Mouse (Mus musculus): ENCODE measurements at regions not wholly inside any gene's neighbourhood (a gene's known extent, or its start where the extent isn't known, plus 50 kb on each side); places are given as distances from the start of the nearest gene placed in this dataset.

DNA sequence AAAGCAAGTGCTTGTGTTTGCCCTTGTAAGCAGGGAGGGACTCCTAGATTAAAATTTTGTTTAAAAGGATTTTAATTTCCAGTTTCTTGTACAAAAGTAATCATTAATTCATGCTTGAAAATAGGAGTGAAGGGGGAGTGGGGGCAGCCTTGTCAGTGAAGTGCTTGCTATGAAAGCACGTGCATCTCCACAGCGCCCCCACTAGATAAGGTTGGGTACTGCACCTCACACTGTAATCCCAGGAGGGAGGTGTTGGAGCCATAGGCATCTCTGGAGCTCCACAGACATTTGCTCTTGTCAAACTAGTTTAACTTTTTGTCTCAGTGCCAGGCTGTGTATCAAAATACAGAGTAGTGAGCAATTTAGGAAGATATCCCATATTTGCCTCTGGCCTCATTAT lies 62.7 kb upstream of the Api5 start:
- H3K27ac ChIP-seq (ENCODE audit: insufficient read depth, low read depth, low read length, poor library complexity, severe bottlenecking) = no peak overlapping the region
- DNase-seq (ENCODE audit: low read depth, low spot score) = peak; percentile 21
- H3K36me3 ChIP-seq (ENCODE audit: control insufficient read depth, insufficient read depth, low read length, poor library complexity, severe bottlenecking) = no peaks in the 10 kb centered on the region
- no peak for TF ChIP-seq HCFC1 (IDR thresholded peaks at IDR 0.05; ENCODE audit: borderline replicate concordance, insufficient read depth, low read length)
- no peak for TF ChIP-seq CHD2 (IDR thresholded peaks at IDR 0.05; ENCODE audit: low read depth, low read length)
- no peak for TF ChIP-seq MAFK (IDR thresholded peaks at IDR 0.05; ENCODE audit: insufficient read depth, low read depth, low read length)
- TF ChIP-seq ZC3H11A (IDR thresholded peaks at IDR 0.05; ENCODE audit: borderline replicate concordance, low read depth, low read length) = no peak
- no peak for TF ChIP-seq ZNF384 (IDR thresholded peaks at IDR 0.05; ENCODE audit: low read depth, low read length)
- H3K4me3 ChIP-seq (ENCODE audit: insufficient read depth in 1 of 2, low read depth in 1 of 2, low read length in 2 of 2, poor library complexity in 1 of 2, severe bottlenecking in 1 of 2) = no peak overlapping the region
- no peaks in the 10 kb centered on the region for H3K9me3 ChIP-seq (ENCODE audit: control insufficient read depth, insufficient read depth, low read depth, low read length)
- in situ Hi-C loops (cut with MboI; ENCODE audit: low sequenced_read_pairs in 2 of 2, unreplicated experiment in 2 of 2) = no loop called here
- no peaks in the 10 kb centered on the region for H3K4me1 ChIP-seq (ENCODE audit: control insufficient read depth in 2 of 2, insufficient read depth in 2 of 2, low read length in 2 of 2, poor library complexity in 1 of 2)
- no peak overlapping the region for H3K9ac ChIP-seq (ENCODE audit: insufficient read depth, low read depth, low read length, poor library complexity, severe bottlenecking)

DNA sequence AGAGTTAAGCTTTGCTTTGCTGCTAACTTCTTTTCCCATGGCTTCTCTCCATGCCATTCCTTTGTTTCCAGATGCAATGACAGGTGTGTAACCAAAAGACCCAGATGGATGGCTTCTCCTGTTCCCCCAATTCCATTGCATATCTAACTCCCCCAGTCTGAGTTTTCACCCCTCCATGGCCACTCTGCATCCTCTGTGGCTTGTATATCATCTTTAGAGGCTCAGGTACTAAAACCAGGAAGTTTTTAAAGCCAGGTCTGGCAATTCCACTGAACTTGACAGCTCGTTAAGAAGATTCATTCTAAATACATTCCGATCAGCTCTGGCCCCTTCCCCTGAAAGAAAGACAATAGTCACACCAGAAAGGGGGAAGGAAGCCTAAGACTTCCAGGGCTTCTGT lies 60.6 kb upstream of the Api5 start:
- H3K9me3 ChIP-seq (ENCODE audit: control insufficient read depth, insufficient read depth, low read depth, low read length) = no peaks in the 10 kb centered on the region
- no peak for DNase-seq (ENCODE audit: low read depth, low spot score)
- no peak overlapping the region for H3K4me3 ChIP-seq (ENCODE audit: insufficient read depth in 1 of 2, low read depth in 1 of 2, low read length in 2 of 2, poor library complexity in 1 of 2, severe bottlenecking in 1 of 2)
- no peak overlapping the region for H3K9ac ChIP-seq (ENCODE audit: insufficient read depth, low read depth, low read length, poor library complexity, severe bottlenecking)
- H3K36me3 ChIP-seq (ENCODE audit: control insufficient read depth, insufficient read depth, low read length, poor library complexity, severe bottlenecking) = no peaks in the 10 kb centered on the region
- TF ChIP-seq MAFK (IDR thresholded peaks at IDR 0.05; ENCODE audit: insufficient read depth, low read depth, low read length) (no peak), ZC3H11A (IDR thresholded peaks at IDR 0.05; ENCODE audit: borderline replicate concordance, low read depth, low read length) (no peak), HCFC1 (IDR thresholded peaks at IDR 0.05; ENCODE audit: borderline replicate concordance, insufficient read depth, low read length) (no peak), CHD2 (IDR thresholded peaks at IDR 0.05; ENCODE audit: low read depth, low read length) (no peak), ZNF384 (IDR thresholded peaks at IDR 0.05; ENCODE audit: low read depth, low read length) (no peak)
- no peaks in the 10 kb centered on the region for H3K4me1 ChIP-seq (ENCODE audit: control insufficient read depth in 2 of 2, insufficient read depth in 2 of 2, low read length in 2 of 2, poor library complexity in 1 of 2)
- in situ Hi-C loops (cut with MboI; ENCODE audit: low sequenced_read_pairs in 2 of 2, unreplicated experiment in 2 of 2) = no loop called here
- no peak overlapping the region for H3K27ac ChIP-seq (ENCODE audit: insufficient read depth, low read depth, low read length, poor library complexity, severe bottlenecking)

All from ES-E14 (cell line).